Mouse (Mus musculus): ENCODE results near the gene Mogat2. TPM values are rescaled to one million over a fixed set of nuclear protein-coding genes. Genes with fewer than 3 reads are reported as not detected.

Mogat2 gene
- polyA plus RNA-seq, 1 experiment from 2014 or later = 0.95 TPM

DNA sequence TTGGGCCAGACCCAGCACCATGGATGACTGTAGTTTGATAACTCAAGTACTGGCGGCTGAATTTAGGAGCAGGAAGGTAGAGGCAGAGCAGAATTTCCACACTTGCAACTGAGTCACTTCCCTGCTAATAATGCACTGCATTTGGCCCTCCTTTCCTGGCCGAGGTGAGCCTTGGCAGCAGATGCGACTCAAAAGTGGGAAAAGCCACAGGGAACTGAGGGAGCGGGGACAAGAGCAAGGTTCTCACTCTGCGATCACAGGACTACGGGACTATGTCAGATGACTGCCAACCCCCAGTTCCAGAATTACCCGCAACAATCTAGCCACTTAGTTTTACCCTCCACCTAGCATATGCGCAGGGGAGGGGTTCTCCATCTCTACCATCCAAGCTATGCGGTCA is 59.1 kb downstream of the Mogat2 start:
- no peak overlapping the region for H3K27ac ChIP-seq (ENCODE audit: low read length)
- 83% methylated on average over 9 of the region's 9 CpGs for WGBS

GRCm38 (mm10) chr7:99177386-99177785 is 61.0 kb downstream of the Mogat2 start:
- Histone ChIP-seq H3K36me3 (ENCODE audit: control insufficient read depth, insufficient read depth) (no peaks in the 10 kb centered on the region), H3K27ac (ENCODE audit: low read length) (no peak overlapping the region), H3K9me3 (replicated peaks; ENCODE audit: control insufficient read depth, low read length) (no peaks in the 10 kb centered on the region), H3K9ac (ENCODE audit: low read length) (no peak overlapping the region), H3K4me3 (ENCODE audit: low read length) (no peak overlapping the region), H3K4me2 (ENCODE audit: low read depth, low read length) (no peak overlapping the region), H3K27me3 (ENCODE audit: control insufficient read depth, insufficient read depth, low read length) (peaks cover 2% of the 10 kb centered on the region; the same call in 1 of the 2 replicates), H3K4me1 (ENCODE audit: control insufficient read depth, insufficient read depth, low read length) (no peaks in the 10 kb centered on the region; the same call in 1 of the 2 replicates)
- 89% methylated on average over 5 of the region's 5 CpGs for WGBS
- ATAC-seq (replicated peaks; ENCODE audit: extremely low read depth, insufficient read depth, low FRiP score) = no peak

More for the DNA sequence above, 59.1 kb downstream of the Mogat2 start:
- no peak overlapping the region for H3K9ac ChIP-seq (ENCODE audit: low read length)
- no peaks in the 10 kb centered on the region for H3K9me3 ChIP-seq (replicated peaks; ENCODE audit: control insufficient read depth, low read length)
- ATAC-seq (replicated peaks; ENCODE audit: extremely low read depth, insufficient read depth, low FRiP score) = no peak
- H3K4me1 ChIP-seq (ENCODE audit: control insufficient read depth, insufficient read depth, low read length) = peaks cover 2% of the 10 kb centered on the region
- H3K27me3 ChIP-seq (ENCODE audit: control insufficient read depth, insufficient read depth, low read length) = peaks cover 9% of the 10 kb centered on the region
- H3K4me2 ChIP-seq (ENCODE audit: low read depth, low read length) = no peak overlapping the region
- no peak overlapping the region for H3K4me3 ChIP-seq (ENCODE audit: low read length)
- no peaks in the 10 kb centered on the region for H3K36me3 ChIP-seq (ENCODE audit: control insufficient read depth, insufficient read depth)

DNA sequence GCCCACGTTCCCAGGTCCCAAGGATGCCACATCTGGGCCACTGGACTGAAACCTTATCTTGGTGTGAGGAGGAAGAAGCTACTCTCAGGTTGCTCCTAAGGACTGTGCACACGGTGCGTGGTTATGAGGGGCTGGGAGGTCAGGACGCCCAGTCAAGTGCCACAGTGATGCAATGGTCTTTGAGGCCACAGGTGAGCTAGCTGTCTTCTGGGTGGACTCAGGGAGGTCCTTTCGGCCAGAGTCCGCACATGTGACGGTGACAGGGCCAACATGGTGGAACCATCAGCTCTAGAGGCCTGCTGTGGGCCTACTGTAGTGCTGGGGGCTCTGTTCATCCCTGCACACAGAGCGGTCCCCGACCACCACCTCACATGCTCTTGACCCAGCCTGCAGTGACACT is 62.8 kb downstream of the Mogat2 start:
- no peak for ATAC-seq (replicated peaks; ENCODE audit: extremely low read depth, insufficient read depth, low FRiP score)
- H3K36me3 ChIP-seq (ENCODE audit: control insufficient read depth, insufficient read depth) = no peaks in the 10 kb centered on the region
- H3K27ac ChIP-seq (ENCODE audit: low read length) = no peak overlapping the region
- WGBS = 90% methylated on average over 9 of the region's 9 CpGs
- no peak overlapping the region for H3K9ac ChIP-seq (ENCODE audit: low read length)
- no peaks in the 10 kb centered on the region for H3K4me1 ChIP-seq (ENCODE audit: control insufficient read depth, insufficient read depth, low read length)
- H3K4me2 ChIP-seq (ENCODE audit: low read depth, low read length) = no peak overlapping the region
- H3K9me3 ChIP-seq (replicated peaks; ENCODE audit: control insufficient read depth, low read length) = no peaks in the 10 kb centered on the region
- H3K27me3 ChIP-seq (ENCODE audit: control insufficient read depth, insufficient read depth, low read length) = no peaks in the 10 kb centered on the region
- H3K4me3 ChIP-seq (ENCODE audit: low read length) = no peak overlapping the region

DNA sequence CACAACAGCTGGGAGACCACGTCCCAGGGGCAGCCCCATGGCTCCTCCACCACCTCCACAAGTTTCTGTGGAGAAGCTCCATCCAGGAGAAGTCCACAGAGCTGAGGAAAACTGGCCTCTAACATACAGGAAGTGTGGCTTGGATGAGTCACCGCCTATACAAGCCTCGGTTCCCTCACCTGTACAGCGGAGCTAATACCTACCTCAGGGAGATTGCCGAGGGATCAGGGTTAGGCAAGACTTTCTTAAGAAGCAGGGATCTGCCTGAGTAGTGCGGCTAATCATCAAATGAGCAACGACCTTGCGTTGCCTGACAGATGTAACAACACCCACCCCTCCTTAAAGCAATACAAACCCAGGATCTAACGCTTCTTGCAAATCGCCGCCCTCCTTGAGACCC is 63.3 kb downstream of the Mogat2 start:
- Histone ChIP-seq H3K9ac (ENCODE audit: low read length) (no peak overlapping the region), H3K4me3 (ENCODE audit: low read length) (no peak overlapping the region), H3K4me2 (ENCODE audit: low read depth, low read length) (no peak overlapping the region), H3K27ac (ENCODE audit: low read length) (no peak overlapping the region), H3K36me3 (ENCODE audit: control insufficient read depth, insufficient read depth) (no peaks in the 10 kb centered on the region), H3K9me3 (replicated peaks; ENCODE audit: control insufficient read depth, low read length) (no peaks in the 10 kb centered on the region), H3K4me1 (ENCODE audit: control insufficient read depth, insufficient read depth, low read length) (no peaks in the 10 kb centered on the region), H3K27me3 (ENCODE audit: control insufficient read depth, insufficient read depth, low read length) (no peaks in the 10 kb centered on the region)
- 76% methylated on average over 11 of the region's 11 CpGs for WGBS
- no peak for ATAC-seq (replicated peaks; ENCODE audit: extremely low read depth, insufficient read depth, low FRiP score)

GRCm38 (mm10) chr7:99174006-99174405 is 64.4 kb downstream of the Mogat2 start:
- 79% methylated on average over 4 of the region's 4 CpGs for WGBS
- no peak for ATAC-seq (replicated peaks; ENCODE audit: extremely low read depth, insufficient read depth, low FRiP score)
- Histone ChIP-seq H3K4me3 (ENCODE audit: low read length) (no peak overlapping the region), H3K4me1 (ENCODE audit: control insufficient read depth, insufficient read depth, low read length) (no peaks in the 10 kb centered on the region), H3K4me2 (ENCODE audit: low read depth, low read length) (no peak overlapping the region), H3K27ac (ENCODE audit: low read length) (no peak overlapping the region), H3K9me3 (replicated peaks; ENCODE audit: control insufficient read depth, low read length) (no peaks in the 10 kb centered on the region), H3K36me3 (ENCODE audit: control insufficient read depth, insufficient read depth) (no peaks in the 10 kb centered on the region), H3K9ac (ENCODE audit: low read length) (no peak overlapping the region), H3K27me3 (ENCODE audit: control insufficient read depth, insufficient read depth, low read length) (no peaks in the 10 kb centered on the region)

DNA sequence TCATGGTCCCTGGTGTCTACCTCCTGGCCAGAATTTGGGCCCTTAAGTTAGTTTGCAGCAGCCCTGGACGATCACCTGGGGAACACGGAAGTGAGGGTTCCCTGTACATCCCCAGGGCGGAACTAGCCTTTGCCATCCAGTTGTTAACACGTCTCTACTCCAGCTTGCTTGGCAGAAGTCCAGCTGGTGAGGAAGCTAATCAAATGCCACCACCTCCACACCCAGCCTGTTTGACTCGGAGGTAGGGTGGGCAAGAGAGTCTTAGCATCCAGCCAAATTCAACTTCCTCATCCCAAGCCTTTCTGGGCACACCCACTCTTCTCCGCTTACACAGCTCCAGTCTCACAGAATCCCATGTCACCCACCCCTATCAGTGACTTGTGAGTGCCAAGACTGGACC is 65.5 kb downstream of the Mogat2 start:
- Histone ChIP-seq H3K27ac (ENCODE audit: low read length) (no peak overlapping the region), H3K9ac (ENCODE audit: low read length) (no peak overlapping the region), H3K27me3 (ENCODE audit: control insufficient read depth, insufficient read depth, low read length) (no peaks in the 10 kb centered on the region), H3K4me3 (ENCODE audit: low read length) (no peak overlapping the region), H3K36me3 (ENCODE audit: control insufficient read depth, insufficient read depth) (no peaks in the 10 kb centered on the region), H3K9me3 (replicated peaks; ENCODE audit: control insufficient read depth, low read length) (no peaks in the 10 kb centered on the region), H3K4me2 (ENCODE audit: low read depth, low read length) (no peak overlapping the region), H3K4me1 (ENCODE audit: control insufficient read depth, insufficient read depth, low read length) (no peaks in the 10 kb centered on the region)
- ATAC-seq (replicated peaks; ENCODE audit: extremely low read depth, insufficient read depth, low FRiP score) = peak; percentile 19; the same call in 1 of the 2 replicates
- WGBS = 43% methylated on average over 6 of the region's 6 CpGs

DNA sequence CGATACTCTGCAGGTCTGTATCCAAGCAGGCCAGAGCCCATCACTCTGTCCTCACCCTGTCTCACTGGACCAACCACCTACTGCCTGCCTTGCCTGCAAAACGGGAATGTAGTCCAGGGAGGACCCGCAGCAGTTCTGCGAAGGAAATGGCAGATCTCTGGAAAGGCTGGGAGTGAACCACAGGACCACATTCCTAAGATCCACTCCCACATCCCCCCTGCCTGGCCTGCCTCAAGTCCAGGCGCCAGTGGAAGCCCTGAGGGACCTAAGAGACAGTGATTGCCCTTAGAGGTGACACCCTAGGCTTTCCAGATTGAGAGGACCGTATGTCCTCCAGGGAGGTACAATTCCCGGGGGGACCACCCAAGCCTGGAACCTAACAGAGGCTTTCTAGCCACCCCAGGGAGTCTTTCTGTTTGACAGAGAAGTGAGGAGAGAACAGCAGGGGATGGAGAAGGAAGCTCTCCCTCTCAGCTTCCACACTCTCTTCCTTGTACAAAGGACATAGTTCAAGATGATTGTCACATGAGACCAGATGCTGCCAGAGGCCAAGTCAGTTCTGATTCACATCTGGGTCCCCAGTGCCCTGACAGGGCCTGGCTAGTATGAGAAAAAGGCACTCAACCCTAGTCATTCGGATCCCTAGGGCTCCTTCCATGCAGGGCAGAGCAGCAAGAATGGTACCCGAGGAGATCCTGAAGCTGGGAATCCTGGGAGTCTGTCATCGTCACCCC is 66.5 kb downstream of the Mogat2 start:
- no peak overlapping the region for H3K27ac ChIP-seq (ENCODE audit: low read length)
- no peaks in the 10 kb centered on the region for H3K27me3 ChIP-seq (ENCODE audit: control insufficient read depth, insufficient read depth, low read length)
- H3K36me3 ChIP-seq (ENCODE audit: control insufficient read depth, insufficient read depth) = no peaks in the 10 kb centered on the region
- H3K4me3 ChIP-seq (ENCODE audit: low read length) = no peak overlapping the region
- H3K9ac ChIP-seq (ENCODE audit: low read length) = no peak overlapping the region
- 57% methylated on average over 10 of the region's 10 CpGs for WGBS
- H3K9me3 ChIP-seq (replicated peaks; ENCODE audit: control insufficient read depth, low read length) = no peaks in the 10 kb centered on the region
- H3K4me1 ChIP-seq (ENCODE audit: control insufficient read depth, insufficient read depth, low read length) = no peaks in the 10 kb centered on the region
- H3K4me2 ChIP-seq (ENCODE audit: low read depth, low read length) = no peak overlapping the region
- no peak for ATAC-seq (replicated peaks; ENCODE audit: extremely low read depth, insufficient read depth, low FRiP score)

DNA sequence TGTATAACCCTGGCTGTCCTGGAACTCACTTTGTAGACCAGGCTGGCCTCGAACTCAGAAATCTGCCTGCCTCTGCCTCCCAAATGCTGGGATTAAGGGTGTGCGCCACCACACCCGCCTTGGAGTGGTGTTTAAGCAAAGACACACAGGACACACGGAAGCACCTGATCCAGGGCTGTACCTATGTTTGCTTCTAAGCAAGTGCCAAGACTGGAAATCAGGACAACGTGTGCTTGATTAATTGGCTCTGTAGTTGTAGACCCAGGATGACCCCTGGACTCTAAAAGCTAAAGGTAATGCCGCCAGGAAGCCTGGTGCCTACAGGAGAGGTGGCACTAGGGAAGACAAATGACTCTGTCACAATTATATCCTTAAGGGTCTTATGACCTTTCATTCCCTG is 67.9 kb downstream of the Mogat2 start:
- H3K4me3 ChIP-seq (ENCODE audit: low read length) = no peak overlapping the region
- H3K4me2 ChIP-seq (ENCODE audit: low read depth, low read length) = no peak overlapping the region
- ATAC-seq (replicated peaks; ENCODE audit: extremely low read depth, insufficient read depth, low FRiP score) = no peak
- no peaks in the 10 kb centered on the region for H3K27me3 ChIP-seq (ENCODE audit: control insufficient read depth, insufficient read depth, low read length)
- 90% methylated on average over 6 of the region's 6 CpGs for WGBS
- H3K4me1 ChIP-seq (ENCODE audit: control insufficient read depth, insufficient read depth, low read length) = 0 out of 2 replicates have a peak, but pooled peaks cover 3% of the 10 kb centered on the region
- no peak overlapping the region for H3K9ac ChIP-seq (ENCODE audit: low read length)
- no peak overlapping the region for H3K27ac ChIP-seq (ENCODE audit: low read length)
- no peaks in the 10 kb centered on the region for H3K36me3 ChIP-seq (ENCODE audit: control insufficient read depth, insufficient read depth)
- H3K9me3 ChIP-seq (replicated peaks; ENCODE audit: control insufficient read depth, low read length) = no peaks in the 10 kb centered on the region

DNA sequence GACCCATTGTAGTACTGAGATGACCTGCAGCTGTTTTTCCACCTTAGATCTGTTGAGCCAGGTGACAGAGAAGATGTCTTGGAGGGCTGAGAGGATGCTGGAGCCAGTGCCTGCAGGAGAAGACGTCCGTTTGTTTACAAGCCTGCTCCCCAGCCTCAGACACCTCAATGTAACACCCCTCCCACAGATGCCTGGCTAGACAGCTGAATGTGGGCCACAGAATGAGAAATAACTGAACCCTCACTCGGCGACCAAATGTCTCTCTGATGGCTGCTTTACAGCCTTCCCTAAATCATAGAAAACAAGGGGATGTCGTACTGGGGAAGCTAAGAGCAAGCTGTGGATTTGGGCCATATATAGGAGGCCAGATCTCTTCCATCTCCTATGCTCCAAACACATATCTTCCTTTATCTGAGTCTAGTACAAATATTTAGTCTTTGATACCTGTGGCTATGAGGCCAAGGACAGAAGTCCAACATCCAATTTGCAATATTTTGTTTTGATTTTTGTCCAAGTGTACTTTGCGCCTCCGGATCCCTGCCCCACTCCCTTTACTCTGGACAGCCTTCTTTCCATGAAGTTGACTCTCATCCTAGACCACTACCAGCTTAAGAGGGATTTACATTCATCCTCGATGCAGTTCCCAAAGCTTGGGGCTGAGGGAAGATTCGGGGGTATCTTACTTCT is 68.6 kb downstream of the Mogat2 start:
- 87% methylated on average over 9 of the region's 9 CpGs for WGBS
- no peak for ATAC-seq (replicated peaks; ENCODE audit: extremely low read depth, insufficient read depth, low FRiP score)
- no peaks in the 10 kb centered on the region for H3K27me3 ChIP-seq (ENCODE audit: control insufficient read depth, insufficient read depth, low read length)
- H3K9ac ChIP-seq (ENCODE audit: low read length) = no peak overlapping the region
- H3K27ac ChIP-seq (ENCODE audit: low read length) = no peak overlapping the region
- H3K4me2 ChIP-seq (ENCODE audit: low read depth, low read length) = no peak overlapping the region
- no peaks in the 10 kb centered on the region for H3K9me3 ChIP-seq (replicated peaks; ENCODE audit: control insufficient read depth, low read length)
- no peaks in the 10 kb centered on the region for H3K36me3 ChIP-seq (ENCODE audit: control insufficient read depth, insufficient read depth)
- no peak overlapping the region for H3K4me3 ChIP-seq (ENCODE audit: low read length)
- 0 out of 2 replicates have a peak, but pooled peaks cover 3% of the 10 kb centered on the region for H3K4me1 ChIP-seq (ENCODE audit: control insufficient read depth, insufficient read depth, low read length)
